Mouse (Mus musculus) forebrain, embryonic 11.5 days (tissue): ENCODE data around the gene Trabd2b. TPM values are rescaled to one million over a fixed set of nuclear protein-coding genes. Genes with fewer than 3 reads are reported as not detected.

ENCODE experiments used
- ATAC-seq: fragments of 200-750 bp; cut with Nextera tagmentation; replicated peaks from 2 replicates; pipeline ENCODE4 v1.8.0; 2017; ENCODE audit warnings: moderate TSS enrichment; ENCODE audit not compliant: low FRiP score
- DNase-seq: peaks from one replicate; pipeline ENCODE4 v3.0.0-alpha.2; 2017; ENCODE audit warnings: low spot score
- H3K27ac ChIP-seq: fragments of 300-500 bp; sonication (generic); 2 replicates; pipeline ENCODE4 v1.5.1; 2014; ENCODE audit warnings: low read depth, low read length
- H3K27me3 ChIP-seq: fragments of 300-500 bp; sonication (generic); 2 replicates; pipeline ENCODE4 v1.6.1; 2014; ENCODE audit warnings: mild to moderate bottlenecking, low read length, mixed read lengths; ENCODE audit not compliant: control insufficient read depth, insufficient read depth
- H3K36me3 ChIP-seq: fragments of 300-500 bp; sonication (generic); 2 replicates; pipeline ENCODE4 v1.6.1; 2014; ENCODE audit warnings: mild to moderate bottlenecking, low read length, moderate library complexity, mixed read lengths; ENCODE audit not compliant: control insufficient read depth, insufficient read depth
- H3K4me1 ChIP-seq: fragments of 300-500 bp; sonication (generic); replicated peaks from 2 replicates; pipeline ENCODE4 v1.6.1; 2014; ENCODE audit warnings: low read length, mixed read lengths; ENCODE audit not compliant: control insufficient read depth, insufficient read depth
- H3K4me2 ChIP-seq: fragments of 300-500 bp; sonication (generic); 2 replicates; pipeline ENCODE4 v1.6.1; 2014; ENCODE audit warnings: low read depth, mild to moderate bottlenecking, low read length, moderate library complexity, mixed read lengths; ENCODE audit not compliant: severe bottlenecking
- H3K4me3 ChIP-seq: fragments of 300-500 bp; sonication (generic); 2 replicates; pipeline ENCODE4 v1.5.1; 2014; ENCODE audit warnings: low read depth, low read length
- H3K9ac ChIP-seq: fragments of 300-500 bp; sonication (generic); 2 replicates; pipeline ENCODE4 v1.6.1; 2014; ENCODE audit warnings: low read length
- H3K9me3 ChIP-seq: fragments of 300-500 bp; sonication (generic); 2 replicates; pipeline ENCODE4 v1.6.1; 2016; ENCODE audit warnings: low read length, mixed read lengths; ENCODE audit not compliant: control insufficient read depth
- WGBS: fragments of 180-500 bp; shearing (Covaris S2); extraction: QIAGEN DNeasy Blood & Tissue Kit; methylation state at CpG from one replicate; pipeline ENCODE4 v1.1.7; 2014; 5-methylcytosine and 5-hydroxymethylcytosine counted together
- polyA plus RNA-seq: library from polyadenylated mRNA; unstranded; fragments of >200 nt; fragmentation: Nextera tagmentation; extraction: Ambion mirVana; gene quantifications from 2 replicates; pipeline ENCODE4 v1.2.1, GENCODE M21; 2014

Trabd2b gene
- polyA plus RNA-seq, 1 experiment from 2014 or later: 1.4 TPM

DNA sequence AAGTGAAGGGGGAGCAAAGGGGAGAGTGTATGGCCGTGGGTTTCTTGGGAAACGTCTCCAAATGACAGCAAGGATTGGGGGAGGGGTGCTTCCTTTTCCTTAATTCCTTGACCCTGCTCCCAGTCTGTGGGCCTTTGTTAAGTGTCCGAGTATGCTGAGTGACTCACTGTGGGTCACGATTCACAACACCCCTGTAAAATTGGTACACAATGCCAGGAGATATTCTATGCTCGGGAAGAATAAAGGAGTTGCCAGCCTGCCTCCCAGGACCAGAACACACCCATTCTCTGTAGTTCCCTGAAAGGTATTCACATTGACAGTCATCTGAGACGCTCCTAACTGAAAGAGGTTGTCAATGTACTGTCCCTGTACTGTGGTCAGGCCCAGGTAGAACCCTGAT, 151.2 kb downstream of the Trabd2b start:
- ATAC-seq (no peak), DNase-seq (no peak)
- 50% methylated on average over 6 of the region's 6 CpGs for WGBS
- no peaks in the 10 kb centered on the region for H3K36me3 ChIP-seq
- no peak overlapping the region for H3K4me2 ChIP-seq
- no peaks in the 10 kb centered on the region for H3K9me3 ChIP-seq
- no peaks in the 10 kb centered on the region for H3K4me1 ChIP-seq
- no peaks in the 10 kb centered on the region for H3K27me3 ChIP-seq
- no peak overlapping the region for H3K4me3 ChIP-seq
- H3K27ac ChIP-seq: no peak overlapping the region
- H3K9ac ChIP-seq: no peak overlapping the region

DNA sequence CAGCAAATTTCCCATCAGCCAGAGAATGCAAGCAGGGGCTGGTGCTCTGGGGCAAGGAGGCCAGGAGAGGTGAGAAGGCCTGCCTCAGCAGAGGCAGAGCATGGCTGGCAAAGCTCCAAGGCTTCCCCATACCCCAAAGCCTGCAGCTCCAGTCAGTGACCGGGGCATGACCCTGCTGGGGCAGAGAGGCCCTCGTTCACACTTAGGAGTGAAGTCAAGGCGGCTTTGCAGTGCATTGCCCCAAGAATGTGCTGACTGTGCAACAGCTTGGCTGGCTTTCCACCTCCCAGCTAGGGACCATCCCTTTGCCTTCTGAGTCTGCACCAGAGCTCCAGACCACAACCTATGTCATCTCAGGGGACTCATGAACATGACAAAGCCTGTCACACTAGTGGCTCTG, 152.0 kb downstream of the Trabd2b start:
- DNase-seq: peak; percentile 58
- Histone ChIP-seq H3K27ac (no peak overlapping the region), H3K4me3 (no peak overlapping the region)

DNA sequence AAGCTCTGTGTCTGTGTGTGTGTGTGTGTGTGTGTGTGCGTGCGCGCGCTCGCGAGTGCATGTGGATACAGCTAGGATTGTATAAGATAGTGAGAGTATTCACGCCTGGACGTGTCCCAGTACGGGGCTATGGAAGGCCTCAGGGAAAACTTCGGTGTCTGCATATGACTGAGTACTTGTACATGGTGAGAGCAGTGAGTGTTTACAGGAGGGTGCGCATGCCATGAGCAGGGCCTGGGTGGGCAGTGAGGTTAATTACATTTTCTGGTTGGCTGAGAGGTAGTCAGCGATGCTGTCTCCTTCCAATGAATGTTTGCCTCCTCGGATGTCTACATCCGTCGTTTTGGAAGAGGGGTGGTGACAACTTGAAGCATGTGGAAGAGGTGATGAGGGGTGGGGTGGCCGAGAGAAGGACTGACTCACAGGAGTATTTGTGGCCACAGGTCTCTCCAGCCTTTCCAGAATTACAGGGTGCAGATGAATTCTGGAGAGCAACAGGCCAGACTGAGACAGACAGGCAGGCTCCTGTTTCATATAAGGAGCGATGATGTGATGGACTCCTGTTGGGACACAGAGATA, 154.2 kb downstream of the Trabd2b start:
- DNase-seq (no peak), ATAC-seq (no peak)
- Histone ChIP-seq H3K27ac (no peak overlapping the region), H3K9ac (no peak overlapping the region), H3K4me2 (no peak overlapping the region), H3K27me3 (no peaks in the 10 kb centered on the region), H3K9me3 (no peaks in the 10 kb centered on the region), H3K36me3 (no peaks in the 10 kb centered on the region), H3K4me3 (no peak overlapping the region), H3K4me1 (no peaks in the 10 kb centered on the region)
- 87% methylated on average over 17 of the region's 17 CpGs for WGBS

More for the DNA sequence above, 152.0 kb downstream of the Trabd2b start:
- no peaks in the 10 kb centered on the region for H3K4me1 ChIP-seq
- no peak overlapping the region for H3K4me2 ChIP-seq
- H3K36me3 ChIP-seq: no peaks in the 10 kb centered on the region
- no peaks in the 10 kb centered on the region for H3K9me3 ChIP-seq
- H3K27me3 ChIP-seq: no peaks in the 10 kb centered on the region
- no peak for ATAC-seq
- H3K9ac ChIP-seq: no peak overlapping the region
- WGBS: 76% methylated on average over 3 of the region's 3 CpGs

DNA sequence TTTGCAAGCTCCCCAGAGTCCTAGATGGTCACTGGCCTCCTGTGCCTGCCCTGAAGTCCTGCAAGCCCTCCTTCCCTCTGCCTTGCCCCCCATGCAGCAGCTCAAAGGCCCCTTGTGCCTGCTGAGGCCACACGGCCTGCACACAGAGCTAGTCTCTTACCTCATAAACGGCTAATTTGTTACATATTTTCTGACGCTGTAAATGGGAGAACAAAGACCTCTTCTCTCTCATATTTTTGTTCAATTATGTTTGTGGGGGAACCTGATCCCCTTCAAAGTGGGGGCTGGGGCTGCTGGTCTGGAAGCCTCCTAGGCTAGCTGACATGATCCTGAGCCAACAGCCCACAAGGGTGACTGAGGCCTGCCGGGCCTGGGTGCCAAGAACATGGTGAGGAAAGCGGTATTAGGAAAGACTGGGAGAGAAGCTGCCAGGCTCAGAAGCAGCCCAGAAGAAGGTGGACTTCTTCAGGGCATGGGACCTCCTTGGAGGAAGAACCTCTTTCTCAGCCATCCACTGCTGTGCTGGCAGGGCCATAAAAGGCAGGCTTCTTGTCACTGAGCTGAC, 157.7 kb downstream of the Trabd2b start:
- H3K4me2 ChIP-seq: no peak overlapping the region
- H3K36me3 ChIP-seq: no peaks in the 10 kb centered on the region
- DNase-seq (no peak), ATAC-seq (no peak)
- no peak overlapping the region for H3K4me3 ChIP-seq
- no peak overlapping the region for H3K9ac ChIP-seq
- H3K27me3 ChIP-seq: no peaks in the 10 kb centered on the region
- no peak overlapping the region for H3K27ac ChIP-seq
- no peaks in the 10 kb centered on the region for H3K4me1 ChIP-seq
- 69% methylated on average over 5 of the region's 5 CpGs for WGBS
- no peaks in the 10 kb centered on the region for H3K9me3 ChIP-seq

DNA sequence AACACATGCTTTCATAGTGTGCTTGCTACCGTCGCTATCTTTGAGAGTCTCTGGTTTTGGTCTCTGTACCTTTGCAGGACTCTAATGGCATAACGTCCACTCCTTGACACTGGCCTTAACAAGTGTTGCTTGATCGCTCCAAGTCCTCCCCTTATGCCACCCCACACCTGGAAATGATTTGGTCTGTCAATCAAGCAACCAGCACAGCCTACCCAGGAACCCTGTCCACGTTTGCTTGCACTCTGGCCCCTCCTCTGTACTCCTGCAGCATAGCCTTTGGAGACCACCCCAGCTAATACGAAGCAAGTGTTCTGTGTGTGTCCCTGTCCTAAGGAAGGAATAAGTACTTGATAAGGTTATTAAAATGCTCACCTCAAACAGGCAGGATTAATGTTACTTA, 161.1 kb downstream of the Trabd2b start:
- 72% methylated on average over 6 of the region's 6 CpGs for WGBS
- no peak for DNase-seq
- H3K27me3 ChIP-seq: no peaks in the 10 kb centered on the region
- H3K36me3 ChIP-seq: no peaks in the 10 kb centered on the region
- no peaks in the 10 kb centered on the region for H3K9me3 ChIP-seq
- no peak overlapping the region for H3K4me3 ChIP-seq
- ATAC-seq: 0 out of 2 replicates have a peak, but pooled peaks have one; percentile 32
- no peak overlapping the region for H3K4me2 ChIP-seq
- H3K27ac ChIP-seq: no peak overlapping the region
- no peaks in the 10 kb centered on the region for H3K4me1 ChIP-seq
- H3K9ac ChIP-seq: no peak overlapping the region

DNA sequence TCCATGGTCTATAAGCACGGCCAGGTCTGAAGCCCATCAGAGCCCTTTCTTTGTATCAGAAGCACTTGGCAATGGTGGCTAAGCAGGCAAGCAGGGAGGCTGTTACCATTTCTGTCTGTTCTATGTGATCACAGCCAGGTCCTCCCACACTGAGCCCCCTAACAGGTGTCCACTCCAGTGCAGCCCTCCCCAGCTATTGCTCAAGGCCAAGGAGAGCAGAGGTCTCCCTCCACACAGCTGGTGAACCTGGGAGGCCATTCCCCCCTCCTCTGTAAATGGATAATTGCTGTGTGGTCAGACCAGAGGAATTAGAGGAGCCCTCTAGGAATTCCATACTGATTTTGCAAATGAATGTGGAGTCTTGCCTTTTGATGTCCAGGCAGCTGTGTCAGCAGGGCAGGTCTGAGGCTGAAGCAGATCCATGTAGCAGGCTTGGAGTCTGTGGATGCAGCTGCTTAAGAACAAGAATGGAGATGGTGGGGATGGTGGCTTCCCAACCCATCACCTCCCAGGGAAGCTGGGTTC, 161.6 kb downstream of the Trabd2b start:
- H3K4me2 ChIP-seq: no peak overlapping the region
- H3K4me3 ChIP-seq: no peak overlapping the region
- no peaks in the 10 kb centered on the region for H3K27me3 ChIP-seq
- WGBS: 70% methylated on average over 1 of the region's 1 CpGs
- no peak overlapping the region for H3K9ac ChIP-seq
- no peaks in the 10 kb centered on the region for H3K4me1 ChIP-seq
- no peaks in the 10 kb centered on the region for H3K36me3 ChIP-seq
- DNase-seq: no peak
- no peak overlapping the region for H3K27ac ChIP-seq
- ATAC-seq: no peak
- H3K9me3 ChIP-seq: no peaks in the 10 kb centered on the region

DNA sequence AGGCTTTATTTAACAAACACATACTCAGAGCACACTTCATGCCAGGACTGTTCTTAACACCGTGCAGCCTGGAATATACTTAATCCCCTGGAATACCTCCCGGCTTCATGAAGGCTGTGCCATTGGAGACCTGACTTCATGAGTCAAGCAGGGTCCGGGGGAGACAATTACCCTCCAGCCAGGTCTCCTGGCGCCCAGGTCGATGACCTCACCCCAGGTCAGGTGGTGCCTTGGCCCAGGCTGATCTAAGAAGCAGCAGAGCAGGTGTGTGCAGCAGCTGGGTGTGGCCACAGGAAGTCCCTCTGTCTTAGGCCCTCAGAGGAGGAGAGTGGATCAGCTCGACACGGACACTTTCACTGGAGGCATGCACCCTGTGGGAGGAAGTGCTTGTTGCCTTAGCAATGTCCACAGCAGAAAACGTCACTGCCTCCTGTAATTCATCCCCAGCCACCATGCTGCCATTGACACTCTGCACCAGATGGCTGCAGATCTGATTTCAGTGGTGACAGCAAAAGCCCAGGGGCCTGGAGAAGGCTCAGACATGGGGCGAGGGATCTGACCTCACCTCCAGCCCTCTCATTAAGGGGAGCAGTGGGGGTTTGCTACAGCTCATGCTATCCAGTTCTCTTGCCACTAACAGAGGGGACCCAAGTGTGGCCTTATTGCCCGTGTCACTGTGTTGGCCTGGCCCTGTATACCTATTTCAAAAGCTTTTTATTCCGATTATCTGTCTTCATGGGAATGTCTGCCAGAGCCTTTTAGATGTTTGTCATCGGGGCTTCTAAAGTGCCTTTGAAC, 171.8 kb downstream of the Trabd2b start:
- WGBS: 57% methylated on average over 12 of the region's 12 CpGs
- H3K4me1 ChIP-seq: no peaks in the 10 kb centered on the region
- ATAC-seq (peak; percentile 60; the same call in 1 of the 2 replicates), DNase-seq (no peak)
- no peak overlapping the region for H3K9ac ChIP-seq
- H3K27me3 ChIP-seq: no peaks in the 10 kb centered on the region
- no peak overlapping the region for H3K4me3 ChIP-seq
- no peaks in the 10 kb centered on the region for H3K36me3 ChIP-seq
- no peak overlapping the region for H3K27ac ChIP-seq
- H3K4me2 ChIP-seq: no peak overlapping the region
- no peaks in the 10 kb centered on the region for H3K9me3 ChIP-seq

DNA sequence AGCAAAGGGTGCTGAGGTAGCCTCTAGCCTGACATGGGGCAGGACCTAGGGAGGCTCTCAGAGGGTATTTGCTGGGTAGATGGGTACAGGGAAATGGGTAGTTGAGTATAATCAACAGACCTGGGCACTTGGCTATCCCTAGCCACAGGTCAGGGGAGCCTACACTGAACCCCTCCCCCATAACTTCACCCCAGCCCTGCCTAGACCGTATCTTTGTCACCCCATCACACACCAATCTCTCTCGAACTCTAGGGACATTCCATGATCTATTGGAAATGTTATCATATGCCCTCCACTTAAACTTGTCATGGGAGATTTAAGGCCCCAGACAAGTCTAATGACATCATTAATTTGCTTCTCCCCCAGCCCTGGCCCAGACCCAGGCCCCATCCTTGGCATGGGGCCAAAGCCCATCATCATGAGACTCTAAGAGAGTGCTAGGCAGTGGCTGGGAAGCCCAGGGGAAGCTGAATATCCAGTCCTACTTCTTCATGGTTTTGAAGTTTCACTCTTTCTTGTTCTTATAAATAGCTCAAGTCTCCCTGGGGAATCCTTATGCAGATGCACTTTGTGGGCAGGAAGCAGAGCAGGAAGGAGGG, 177.1 kb downstream of the Trabd2b start:
- H3K27me3 ChIP-seq: no peaks in the 10 kb centered on the region
- H3K9me3 ChIP-seq: no peaks in the 10 kb centered on the region
- H3K27ac ChIP-seq: no peak overlapping the region
- H3K4me2 ChIP-seq: no peak overlapping the region
- ATAC-seq: no peak
- H3K4me1 ChIP-seq: no peaks in the 10 kb centered on the region
- no peak overlapping the region for H3K4me3 ChIP-seq
- no peaks in the 10 kb centered on the region for H3K36me3 ChIP-seq
- no peak overlapping the region for H3K9ac ChIP-seq
- 94% methylated on average over 2 of the region's 2 CpGs for WGBS
- no peak for DNase-seq
